Mouse (Mus musculus) heart, embryonic 13.5 days (tissue): ENCODE data around the gene Tbk1. TPM values are rescaled to one million over a fixed set of nuclear protein-coding genes. Genes with fewer than 3 reads are reported as not detected.

Source experiments
- ATAC-seq: fragments of 200-750 bp; cut with Nextera tagmentation; 2 replicates; pipeline ENCODE4 v1.8.0; 2017; ENCODE audit warnings: moderate TSS enrichment; ENCODE audit not compliant: insufficient number of reproducible peaks, low FRiP score, low TSS enrichment; ENCODE audit errors: extremely low read depth
- H3K27ac ChIP-seq: fragments of 300-500 bp; sonication (generic); replicated peaks from 2 replicates; pipeline ENCODE4 v1.5.1; 2015; ENCODE audit warnings: moderate library complexity, mild to moderate bottlenecking, inconsistent platforms
- H3K27me3 ChIP-seq: fragments of 300-500 bp; sonication (generic); replicated peaks from 2 replicates; pipeline ENCODE4 v1.6.1; 2015; ENCODE audit warnings: mild to moderate bottlenecking, inconsistent platforms
- H3K36me3 ChIP-seq: fragments of 300-500 bp; sonication (generic); 2 replicates; pipeline ENCODE4 v1.6.1; 2015; ENCODE audit warnings: mild to moderate bottlenecking, inconsistent platforms
- H3K4me1 ChIP-seq: fragments of 300-500 bp; sonication (generic); 2 replicates; pipeline ENCODE4 v1.6.1; 2015; ENCODE audit warnings: inconsistent platforms
- H3K4me2 ChIP-seq: fragments of 300-500 bp; sonication (generic); 2 replicates; pipeline ENCODE4 v1.6.1; 2015; ENCODE audit warnings: inconsistent platforms, mild to moderate bottlenecking, moderate library complexity
- H3K4me3 ChIP-seq: fragments of 300-500 bp; sonication (generic); 2 replicates; pipeline ENCODE4 v1.5.1; 2015; ENCODE audit warnings: moderate library complexity, mild to moderate bottlenecking, inconsistent platforms
- H3K9ac ChIP-seq: fragments of 300-500 bp; sonication (generic); 2 replicates; pipeline ENCODE4 v1.6.1; 2015; ENCODE audit warnings: inconsistent platforms, mild to moderate bottlenecking, moderate library complexity
- H3K9me3 ChIP-seq: fragments of 300-500 bp; sonication (generic); 2 replicates; pipeline ENCODE4 v1.6.1; 2016; ENCODE audit warnings: inconsistent platforms
- WGBS: fragments of 180-500 bp; shearing (Covaris S2); methylation state at CpG from one replicate; pipeline ENCODE4 v1.1.7; 2015; ENCODE audit warnings: mixed read lengths; 5-methylcytosine and 5-hydroxymethylcytosine counted together
- microRNA-seq: library from miRNA; unstranded; fragments of <30 nt; microRNA quantifications from one replicate; pipeline ENCODE4, GENCODE M21; 2016
- polyA plus RNA-seq: library from polyadenylated mRNA; unstranded; fragments of >200 nt; fragmentation: Nextera tagmentation; extraction: Ambion mirVana; gene quantifications from 2 replicates; pipeline ENCODE4 v1.2.1, GENCODE M21; 2015

Tbk1 gene
- polyA plus RNA-seq, 1 experiment from 2014 or later = 21.8 TPM

GRCm38 (mm10) chr10:121496616-121497015 is 90.0 kb downstream of the Tbk1 start:
- WGBS = 65% methylated on average over 7 of the region's 7 CpGs
- no peaks in the 10 kb centered on the region for H3K27me3 ChIP-seq
- no peak overlapping the region for H3K27ac ChIP-seq
- no peaks in the 10 kb centered on the region for H3K36me3 ChIP-seq
- no peak for ATAC-seq
- no peak overlapping the region for H3K4me2 ChIP-seq
- no peaks in the 10 kb centered on the region for H3K9me3 ChIP-seq
- H3K4me3 ChIP-seq = no peak overlapping the region
- H3K4me1 ChIP-seq = peaks cover 8% of the 10 kb centered on the region; the same call in 1 of the 2 replicates
- H3K9ac ChIP-seq = no peak overlapping the region

Small RNA genes lying within 50 kb of the gene (microRNA-seq; reads per million reads assigned to microRNA genes)
- gene Gm24330 = not detected

Other genes starting within 250 kb of the Tbk1 start
- 1.2 and 1.7 TPM in 2 replicates for gene Tbc1d30, start 235.5 kb downstream of the Tbk1 start, polyA plus RNA-seq
- gene Gns, start 221.7 kb downstream of the Tbk1 start, polyA plus RNA-seq = 29.9 and 30.4 TPM in 2 replicates
- gene Rassf3, start 110.4 kb downstream of the Tbk1 start, polyA plus RNA-seq = 15.2 and 19.2 TPM in 2 replicates
- 25.9 and 27.9 TPM in 2 replicates for gene Xpot, start 39.5 kb upstream of the Tbk1 start, polyA plus RNA-seq
- gene D930020B18Rik, start 54.8 kb upstream of the Tbk1 start, polyA plus RNA-seq = 0.10 TPM in 1 of 2 replicates, not detected in the other
- gene BC048403, start 153.2 kb upstream of the Tbk1 start, polyA plus RNA-seq = 1.7 and 1.8 TPM in 2 replicates